Mouse (Mus musculus): ENCODE measurements at regions not wholly inside any gene's neighbourhood (a gene's known extent, or its start where the extent isn't known, plus 50 kb on each side); places are given as distances from the start of the nearest gene placed in this dataset.

DNA sequence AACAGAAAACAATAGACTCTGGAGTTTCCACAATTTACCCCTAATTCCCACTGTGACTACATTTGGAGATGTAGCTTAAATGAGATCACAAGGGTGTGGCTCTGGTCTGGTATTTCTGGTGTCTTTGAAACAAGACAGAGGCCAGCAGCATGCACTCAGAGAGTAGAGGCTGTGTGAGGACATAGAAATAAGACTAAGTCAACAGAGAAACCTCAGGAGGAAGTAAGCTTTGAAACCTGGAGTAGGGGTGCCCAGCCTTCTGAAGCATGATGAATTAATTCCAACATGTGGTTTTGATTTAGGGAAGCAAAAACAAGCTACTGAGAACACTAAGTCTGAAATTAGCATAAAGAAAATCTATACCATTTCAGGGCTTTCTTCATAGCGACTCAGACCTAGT, 223.7 kb downstream of the Antxr2 start:
- TF ChIP-seq CTCF (IDR thresholded peaks at IDR 0.05; ENCODE audit: low read depth): no peak
- no peak for TF ChIP-seq EP300 (IDR thresholded peaks at IDR 0.05; ENCODE audit: low read depth)

All from liver, postnatal 0 days (tissue).